Mouse (Mus musculus) cerebral cortex, adult 2 months (tissue): ENCODE data around the gene Pde4d.

Experiments used
- WGBS: fragments of 180-500 bp; shearing (Covaris S2); methylation state at CpG from one replicate; pipeline ENCODE4 v1.1.7; 2018; 5-methylcytosine and 5-hydroxymethylcytosine counted together

Gene Pde4d

DNA sequence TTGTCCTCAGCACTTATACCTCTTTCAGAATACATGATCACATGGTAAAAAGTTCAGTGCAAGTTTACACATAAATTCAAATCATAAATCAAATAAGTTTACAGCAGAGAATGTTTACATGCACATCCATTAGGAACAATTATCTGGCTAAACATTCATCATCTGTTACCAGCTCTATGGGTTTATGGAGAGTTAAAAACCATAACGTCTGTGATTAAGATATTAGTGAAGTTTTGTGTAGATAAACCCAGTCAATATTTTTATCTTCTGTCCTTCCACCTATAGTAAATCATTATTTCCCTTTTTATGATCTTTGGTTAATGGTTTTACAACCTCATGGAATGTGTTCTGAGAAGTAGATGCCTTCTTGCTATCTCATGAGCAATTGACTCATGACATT lies 168.5 kb downstream of the Pde4d start:
- WGBS: 92% methylated on average over 1 of the region's 1 CpGs

DNA sequence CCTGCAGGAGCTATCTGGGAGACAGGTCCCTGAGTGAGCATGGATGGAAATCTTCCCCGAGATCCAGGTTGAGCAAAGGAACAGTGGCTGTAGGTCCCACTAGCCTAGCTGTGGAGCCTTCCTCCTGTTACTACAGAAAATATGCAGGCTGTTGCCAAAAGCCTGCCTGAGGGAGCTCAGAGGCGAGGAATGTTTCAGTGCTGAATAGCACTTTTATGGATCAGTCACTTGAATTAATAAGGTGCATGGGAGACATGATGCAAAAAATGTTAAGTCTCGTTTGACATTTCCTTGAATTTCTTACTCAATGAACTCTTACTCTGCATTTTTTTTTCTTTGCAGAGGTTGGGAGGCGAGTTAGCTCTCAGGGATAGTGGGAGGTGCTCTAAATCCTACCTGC lies 172.9 kb downstream of the Pde4d start:
- WGBS: 51% methylated on average over 4 of the region's 4 CpGs

DNA sequence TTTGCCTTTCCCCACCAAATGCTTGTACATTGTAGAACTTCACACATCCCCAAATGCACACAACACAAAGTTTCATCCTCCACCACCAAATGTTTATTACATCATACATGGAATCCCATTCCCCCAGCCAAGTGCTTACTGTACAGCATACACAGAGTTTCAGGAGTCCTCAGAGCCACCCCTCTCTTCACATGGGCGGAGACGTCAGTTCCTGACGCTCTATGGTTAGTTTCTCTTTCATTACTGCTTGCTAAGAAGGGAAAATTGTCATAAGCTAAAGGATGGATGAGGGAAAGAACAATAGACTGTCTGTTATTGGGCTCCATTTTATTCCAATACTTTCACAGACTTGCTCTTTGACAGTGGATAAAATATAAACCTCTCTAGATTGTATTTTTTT lies 174.2 kb downstream of the Pde4d start:
- WGBS: 80% methylated on average over 3 of the region's 3 CpGs

DNA sequence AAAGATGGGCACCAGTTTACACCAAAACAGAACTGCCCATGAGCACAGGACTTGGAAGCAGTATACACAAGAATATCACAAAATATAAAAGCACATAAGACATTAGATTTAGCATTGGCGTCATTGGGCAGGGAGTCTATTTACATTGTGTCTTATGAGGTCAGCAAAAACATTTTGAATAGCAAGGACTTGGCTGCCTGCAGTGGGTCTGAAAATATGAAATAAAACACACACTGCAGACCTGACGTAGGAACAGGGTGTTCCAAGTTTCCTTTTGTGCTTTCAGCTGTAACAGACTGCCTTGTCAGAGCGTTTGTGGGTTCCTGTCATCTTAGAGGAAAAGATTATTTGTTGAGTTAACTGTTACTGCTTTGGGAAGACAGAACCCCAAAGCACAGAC lies 176.4 kb downstream of the Pde4d start:
- WGBS: 52% methylated on average over 3 of the region's 3 CpGs

DNA sequence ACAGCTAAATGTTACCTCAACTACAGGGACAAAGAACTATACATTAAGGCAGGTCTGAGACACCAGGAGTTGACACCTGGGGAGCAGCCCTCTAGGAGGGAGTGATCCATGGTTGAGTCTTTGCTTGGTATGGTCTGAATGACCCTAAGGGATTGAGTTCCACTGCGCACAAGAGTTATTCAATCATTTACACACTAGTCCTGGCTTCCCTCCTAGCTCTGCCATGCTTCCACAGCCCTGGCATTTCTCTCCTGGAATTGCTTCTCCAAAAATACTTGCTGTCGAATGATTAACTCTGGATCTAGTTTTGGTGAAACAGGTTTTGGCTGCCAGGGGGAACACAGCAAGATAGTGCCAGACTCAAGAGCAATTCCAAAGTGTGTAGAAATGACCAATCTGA lies 178.8 kb downstream of the Pde4d start:
- WGBS: 67% methylated on average over 2 of the region's 2 CpGs

DNA sequence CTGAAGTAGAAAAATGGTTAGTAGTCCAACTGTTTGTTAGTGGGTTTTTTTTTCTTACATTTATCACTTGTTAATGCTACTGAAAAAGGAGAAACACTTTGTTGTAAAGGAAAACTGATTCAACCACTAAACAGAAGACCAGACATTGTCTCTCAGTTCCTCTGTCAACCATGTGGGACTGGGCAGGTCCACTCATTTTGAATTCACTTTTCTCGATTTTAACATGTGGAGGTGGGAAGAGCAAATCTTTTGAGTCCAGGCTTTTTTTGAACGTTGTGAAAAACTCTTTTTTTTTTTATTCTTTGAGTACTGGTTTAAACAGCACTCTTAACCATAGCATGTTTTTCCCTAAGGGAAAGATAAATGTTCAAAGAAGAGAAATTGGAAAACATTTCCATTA lies 180.8 kb downstream of the Pde4d start:
- WGBS: 35% methylated on average over 2 of the region's 2 CpGs

DNA sequence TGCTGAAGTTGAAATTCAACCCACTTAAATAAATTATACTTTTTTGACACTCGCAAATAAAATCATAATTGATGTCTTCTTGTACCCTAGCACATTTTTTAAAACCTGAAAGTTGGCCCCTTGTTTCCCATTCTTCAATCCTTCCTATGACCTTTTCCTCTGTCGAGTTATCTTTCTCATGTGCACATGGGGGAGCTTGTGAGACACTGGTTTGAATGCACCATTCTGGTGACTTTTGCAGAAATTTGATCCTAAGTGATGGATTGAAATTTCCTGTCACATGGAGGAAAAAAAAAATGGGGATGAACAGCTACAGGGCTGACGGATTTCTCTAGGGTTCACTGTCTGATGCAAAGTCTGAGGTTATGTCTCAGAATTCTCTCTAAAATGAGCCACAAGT lies 181.5 kb downstream of the Pde4d start:
- 65% methylated on average over 3 of the region's 3 CpGs for WGBS

DNA sequence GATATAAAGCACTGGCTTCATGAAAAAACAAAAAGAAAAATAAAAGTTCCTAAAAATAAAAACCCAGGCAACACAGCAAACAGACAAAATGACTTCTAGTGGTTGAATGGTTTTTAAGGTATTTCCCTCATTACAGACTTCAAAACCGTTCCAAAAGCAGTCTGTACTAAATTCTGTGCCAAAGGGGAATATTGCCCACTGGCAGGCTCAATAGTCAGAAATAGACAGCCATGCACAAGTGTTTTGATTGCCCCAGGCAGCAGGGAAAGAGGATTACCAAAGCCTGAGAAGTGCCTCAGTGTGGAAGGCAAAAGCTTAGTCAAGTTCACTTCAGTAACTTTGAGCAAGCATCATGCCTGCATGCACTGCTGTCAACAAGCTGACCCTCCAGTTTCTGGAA lies 186.8 kb downstream of the Pde4d start:
- 19% methylated on average over 1 of the region's 1 CpGs for WGBS

DNA sequence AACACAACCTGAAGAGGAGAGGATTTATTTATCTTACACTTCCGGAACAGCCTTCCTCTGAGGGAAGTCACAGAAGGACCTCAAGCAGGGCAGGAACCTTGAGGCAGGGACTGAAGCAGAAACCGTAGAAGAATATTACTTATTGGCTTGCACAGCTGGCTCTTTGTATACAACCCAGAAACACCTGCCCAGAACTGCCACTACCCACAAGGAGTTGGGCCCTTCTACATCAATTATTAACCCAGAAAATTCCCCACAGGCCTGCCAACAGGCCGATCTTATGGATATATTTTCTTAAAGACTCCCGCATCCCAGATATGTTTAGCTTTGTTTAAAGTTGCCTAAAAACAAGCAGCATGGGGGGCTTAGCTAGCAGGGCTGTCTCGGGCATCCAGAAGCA lies 192.5 kb downstream of the Pde4d start:
- WGBS: 87% methylated on average over 5 of the region's 5 CpGs

DNA sequence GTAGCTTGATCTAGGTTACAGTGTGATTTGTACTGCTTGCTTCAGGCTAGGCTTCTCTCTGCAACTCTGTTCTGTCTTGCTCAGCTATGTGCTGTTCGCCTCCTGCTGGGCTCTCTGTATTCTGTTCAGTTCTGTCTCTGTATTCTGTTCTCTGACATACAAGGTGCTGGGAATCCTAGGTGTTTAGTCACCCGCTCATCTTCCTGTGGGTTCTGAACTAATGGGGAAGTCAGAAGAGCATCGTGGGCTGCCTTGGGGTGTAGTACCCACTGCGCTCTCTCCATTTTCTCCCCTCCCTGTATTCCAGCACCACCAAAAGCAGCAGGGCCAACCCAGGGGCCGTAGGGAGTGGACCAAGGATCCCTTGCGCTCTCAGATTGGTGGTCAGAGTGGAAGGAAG lies 197.1 kb downstream of the Pde4d start:
- WGBS: 77% methylated on average over 6 of the region's 6 CpGs

DNA sequence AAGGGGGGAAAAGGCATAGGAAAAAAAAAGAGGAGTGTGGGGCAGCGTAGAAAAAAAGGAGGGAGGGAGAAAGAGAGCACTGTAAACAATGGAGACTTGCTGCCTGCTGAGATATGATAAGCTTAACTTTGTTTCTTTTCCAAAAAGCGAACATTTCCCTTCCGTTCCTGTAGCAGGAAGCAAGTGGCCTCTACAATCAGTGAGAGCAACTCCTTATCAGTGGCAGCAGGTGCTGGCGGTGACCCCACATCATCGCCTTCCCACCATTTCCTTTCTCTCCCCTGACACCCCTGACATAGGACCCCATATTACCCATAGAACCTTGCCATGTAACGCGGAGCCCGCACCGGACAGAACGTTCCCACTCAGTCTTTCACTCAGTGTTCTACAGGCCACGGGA lies 197.5 kb downstream of the Pde4d start:
- 83% methylated on average over 11 of the region's 11 CpGs for WGBS

DNA sequence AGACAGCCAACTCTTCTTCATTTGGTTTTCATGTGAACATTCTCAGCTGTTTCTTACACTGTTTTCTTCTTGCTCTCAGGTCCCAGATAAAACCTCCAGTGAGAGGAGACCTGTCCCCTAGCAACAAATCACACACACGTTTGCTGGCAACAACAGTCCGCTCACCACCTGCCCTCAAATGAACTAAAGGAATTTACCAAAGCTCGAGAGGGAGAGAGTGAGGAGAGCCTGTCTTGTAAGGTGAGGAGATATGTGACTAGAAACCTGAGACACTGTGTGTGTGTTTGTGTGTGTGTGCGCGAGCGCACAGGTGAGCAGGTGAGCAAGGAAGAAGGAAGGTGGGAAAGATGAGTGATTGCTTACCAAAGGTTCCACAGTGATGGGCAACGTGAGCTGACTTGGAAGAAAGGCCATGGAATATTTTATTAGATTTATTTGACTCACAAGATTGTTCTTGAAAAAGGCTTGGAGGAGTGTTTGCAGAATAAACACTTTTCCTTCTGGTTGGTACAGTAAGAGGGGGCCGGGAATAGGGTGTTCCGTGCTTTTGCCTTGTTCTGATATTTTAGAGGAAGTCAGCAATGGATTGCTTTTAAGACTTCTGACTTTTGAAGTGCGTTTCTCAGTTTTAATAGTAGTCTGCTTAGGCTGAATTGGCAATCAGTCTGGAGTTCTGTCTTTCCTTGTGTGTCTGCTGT lies 204.4 kb downstream of the Pde4d start:
- 71% methylated on average over 10 of the region's 10 CpGs for WGBS

DNA sequence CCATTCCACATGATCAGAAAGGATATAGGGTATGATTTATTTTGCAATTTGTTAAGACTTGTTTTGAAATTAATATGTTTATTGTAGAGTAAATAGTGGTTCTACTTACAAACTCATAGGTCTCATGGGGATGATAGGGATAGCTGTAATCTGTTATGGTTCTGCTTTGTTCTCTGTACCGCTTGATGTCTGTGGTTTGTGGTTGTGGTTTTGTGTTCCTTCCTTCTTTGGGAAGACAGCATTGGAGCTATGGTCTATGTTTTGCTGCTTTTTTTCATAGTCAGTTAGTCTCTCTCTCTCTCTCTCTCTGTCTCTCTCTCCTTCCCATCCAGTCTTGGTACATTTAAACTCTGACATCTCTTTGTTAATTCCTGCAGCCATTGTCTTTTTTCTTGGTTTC lies 217.3 kb downstream of the Pde4d start:
- WGBS: 88% methylated on average over 1 of the region's 1 CpGs

DNA sequence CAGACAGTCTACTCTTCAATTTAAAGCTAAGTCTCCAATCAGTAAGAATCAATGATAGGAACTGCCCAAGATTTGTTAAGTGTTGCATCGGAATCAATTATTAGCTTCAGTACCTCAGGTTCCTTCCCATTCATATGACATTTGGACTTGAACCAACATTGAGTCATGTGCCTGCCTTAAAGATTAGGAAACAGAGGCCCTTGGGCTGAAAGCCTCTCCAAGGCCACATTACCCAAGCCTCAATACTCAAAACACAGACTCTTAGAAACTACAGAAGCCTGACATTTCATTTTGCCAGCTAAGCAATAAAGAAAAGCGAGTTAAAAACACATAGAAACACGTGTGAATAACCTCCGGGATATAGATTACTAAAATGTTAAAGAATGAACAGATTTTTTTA lies 233.3 kb downstream of the Pde4d start:
- whole genome bisulfite sequencing: 78% methylated on average over 4 of the region's 4 CpGs

DNA sequence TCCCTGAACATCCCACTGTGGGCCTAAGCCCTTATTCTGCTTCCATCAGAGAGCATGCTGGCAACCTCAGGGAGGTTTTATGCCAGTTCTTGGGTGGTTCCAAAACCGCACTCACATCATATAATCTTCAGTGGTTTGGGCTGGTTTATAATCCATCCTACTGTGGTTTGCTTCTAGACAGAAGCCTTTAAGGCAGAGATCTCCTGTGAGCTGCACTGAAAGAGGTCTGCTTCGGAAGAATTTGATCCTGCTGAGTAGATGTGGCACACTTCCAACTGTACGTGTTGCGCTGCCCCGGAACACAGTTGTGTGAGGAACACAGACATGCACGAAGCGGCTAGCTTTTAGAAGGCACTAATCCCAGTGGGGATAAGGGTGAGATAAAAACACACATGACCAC lies 236.1 kb downstream of the Pde4d start:
- 62% methylated on average over 7 of the region's 7 CpGs for WGBS

DNA sequence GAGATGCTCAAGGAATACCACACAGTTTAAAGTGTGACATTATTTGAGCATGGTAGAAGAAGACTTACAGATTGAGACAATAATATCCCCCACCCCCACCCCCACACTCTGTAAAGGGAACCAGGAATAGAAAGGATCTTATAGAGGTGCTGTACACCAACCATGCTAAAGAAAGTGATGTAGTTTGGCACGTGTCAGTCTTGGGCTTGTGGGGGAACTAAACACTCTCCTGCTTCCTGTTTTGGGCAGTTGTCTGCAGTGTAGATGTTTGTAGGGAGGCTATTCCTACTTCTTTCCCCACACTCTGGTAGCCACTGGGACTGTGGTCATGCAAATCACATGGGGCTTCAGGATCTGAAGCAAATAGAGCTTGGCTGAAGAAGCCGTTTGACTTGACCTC lies 236.5 kb downstream of the Pde4d start:
- WGBS: 76% methylated on average over 2 of the region's 2 CpGs

DNA sequence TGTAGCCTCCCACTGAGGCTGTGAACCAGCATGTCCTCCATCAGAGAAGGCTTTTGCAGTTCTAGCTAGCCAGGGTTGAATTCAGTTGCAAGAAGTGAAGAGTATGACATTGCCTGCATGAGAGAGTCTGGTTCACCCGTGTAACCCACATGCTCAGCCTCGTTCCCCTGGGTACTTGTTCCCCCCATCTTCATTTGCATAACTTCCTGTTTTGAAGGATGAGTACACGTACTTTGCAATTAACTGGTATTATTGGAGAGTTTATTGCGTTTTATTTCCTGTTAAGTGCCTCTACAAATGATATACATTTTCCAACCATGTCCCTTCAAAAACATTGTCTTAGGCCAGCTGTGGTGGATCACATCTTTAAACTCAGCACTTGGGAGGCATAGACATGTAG lies 237.1 kb downstream of the Pde4d start:
- 88% methylated on average over 4 of the region's 4 CpGs for WGBS

DNA sequence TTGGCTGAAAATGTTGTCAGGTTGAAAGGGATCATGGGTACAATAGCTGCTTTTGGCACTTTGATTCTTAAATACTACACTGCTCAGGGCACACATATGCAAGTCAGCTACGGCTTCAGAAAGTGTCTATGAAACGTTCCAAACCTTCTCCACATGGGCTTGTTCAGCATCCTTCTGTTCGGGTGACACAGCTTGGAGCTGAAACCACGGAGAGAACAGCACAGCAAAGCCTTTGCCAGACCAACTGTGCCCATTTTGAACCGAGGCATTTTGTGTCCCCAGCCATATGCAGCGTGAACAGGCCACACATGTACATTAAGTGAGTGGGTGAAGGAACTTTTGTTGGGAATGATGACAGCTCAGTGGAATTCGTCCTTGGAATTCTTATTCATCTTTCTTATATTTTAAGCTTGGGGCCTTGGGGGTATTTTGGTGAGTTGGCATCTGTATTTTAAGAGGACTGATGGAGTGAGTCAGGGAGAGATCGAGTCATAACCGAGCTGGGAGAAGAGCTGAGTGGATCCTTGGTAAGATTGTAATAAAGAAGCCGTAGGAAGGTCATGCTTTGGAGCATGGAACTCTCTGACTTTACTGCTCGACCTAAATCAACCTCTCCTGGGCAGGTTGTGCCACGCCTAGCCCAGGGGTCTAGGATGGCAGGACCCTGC lies 243.3 kb downstream of the Pde4d start:
- 55% methylated on average over 12 of the region's 12 CpGs for WGBS

DNA sequence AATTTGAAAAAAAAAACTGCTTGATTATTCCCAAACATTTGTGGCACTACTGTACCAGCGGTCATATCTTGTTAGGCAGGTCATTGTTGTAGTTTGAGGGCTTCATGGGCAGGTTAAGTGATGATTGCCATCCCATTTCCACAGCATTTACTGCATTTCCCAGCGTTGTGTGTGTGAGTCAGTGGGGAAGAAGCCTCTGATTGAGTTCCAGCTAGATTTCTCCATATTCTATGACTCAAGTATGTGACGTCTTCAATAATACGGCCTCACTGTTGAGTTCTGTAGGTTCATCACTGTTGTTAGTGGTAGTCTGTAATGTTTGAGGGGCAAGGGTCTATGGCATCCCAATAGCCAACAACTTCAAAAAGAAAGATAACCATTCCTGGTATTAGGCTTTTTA lies 255.7 kb downstream of the Pde4d start:
- 90% methylated on average over 4 of the region's 4 CpGs for whole genome bisulfite sequencing

DNA sequence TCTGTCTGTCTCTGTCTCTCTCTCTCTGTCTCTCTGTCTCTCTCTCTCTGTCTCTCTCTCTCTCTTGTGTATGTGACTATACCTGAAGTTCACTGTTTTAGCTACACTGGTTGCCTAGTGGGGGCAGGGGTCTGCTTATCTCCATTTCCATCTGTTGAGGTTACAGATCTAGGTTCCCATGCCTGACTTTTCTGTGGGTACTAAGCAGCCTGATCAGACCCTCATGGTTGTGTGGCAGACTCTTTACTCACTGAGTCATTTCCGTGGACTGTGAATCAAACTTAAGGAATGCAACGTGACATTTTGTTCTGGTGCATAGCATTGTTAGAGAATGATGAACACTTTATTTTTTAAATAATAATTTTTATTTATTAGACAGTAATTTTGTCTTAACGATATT lies 264.3 kb downstream of the Pde4d start:
- 84% methylated on average over 3 of the region's 3 CpGs for WGBS

DNA sequence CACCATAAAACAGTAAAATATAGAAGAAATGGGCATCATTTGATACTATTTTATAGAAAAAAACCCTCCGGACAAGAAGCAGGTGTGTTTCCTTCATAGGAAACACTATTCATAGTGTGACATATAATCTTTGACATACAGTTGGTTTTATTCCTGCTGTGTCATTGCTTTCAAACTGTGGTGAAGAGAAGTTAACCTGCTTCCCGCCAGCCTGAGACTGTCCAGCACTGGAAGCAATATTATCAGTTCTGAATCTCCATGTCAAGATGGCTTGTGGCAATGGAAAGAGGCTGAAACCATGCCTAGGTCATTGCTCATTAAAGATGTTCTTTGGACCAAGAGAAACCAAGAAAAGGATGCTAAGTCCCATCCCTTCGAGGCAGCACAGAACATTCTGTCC lies 265.3 kb downstream of the Pde4d start:
- WGBS: 87% methylated on average over 3 of the region's 3 CpGs

DNA sequence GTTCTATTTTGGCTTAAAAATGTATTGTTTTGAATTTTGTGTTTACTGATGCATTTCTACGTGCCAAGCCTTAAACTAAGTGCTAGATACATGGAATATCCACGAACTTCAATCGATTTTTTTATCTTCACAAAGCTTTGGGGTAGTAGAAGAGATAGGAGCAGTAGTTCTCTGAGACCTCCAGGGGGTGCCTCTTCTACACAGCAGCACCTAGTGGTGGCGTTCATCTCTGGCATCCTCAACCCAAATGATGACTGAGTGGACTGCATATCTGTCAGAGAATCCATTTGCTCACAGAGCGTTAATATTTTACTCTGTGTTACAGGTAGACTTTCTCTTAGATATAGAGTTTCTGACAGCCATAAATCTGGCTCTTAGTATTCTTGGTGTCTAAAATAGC lies 272.5 kb downstream of the Pde4d start:
- 82% methylated on average over 5 of the region's 5 CpGs for WGBS

DNA sequence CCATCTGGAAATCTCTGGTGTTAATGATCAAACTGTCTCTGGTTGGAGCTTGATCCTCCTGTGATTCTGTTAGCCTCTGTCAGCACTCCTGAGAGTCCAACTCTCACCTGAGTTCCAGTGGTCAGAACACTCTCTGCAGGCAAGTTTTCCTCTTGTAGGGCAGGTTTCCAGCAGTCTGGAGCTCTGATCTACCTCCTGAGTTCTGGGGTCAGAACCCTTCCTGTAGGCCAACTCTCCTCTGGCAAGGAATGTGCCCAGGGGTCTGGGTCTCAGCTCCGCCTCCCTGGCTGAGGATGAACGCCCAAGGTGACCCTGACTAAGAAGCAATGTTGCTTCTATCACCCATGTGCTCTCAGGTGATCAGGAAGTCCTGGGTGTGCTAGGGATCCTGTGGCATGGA lies 284.6 kb downstream of the Pde4d start:
- WGBS: 88% methylated on average over 2 of the region's 2 CpGs
